ENCODE assay signal across 16 mouse cellular contexts in genomic region chr14:15660886-15661285, GRCm38 (mm10).
"Had no signal": no experiment of that assay in that cellular context is flagged by ENCODE, and none has a peak within 500 bp of the region (broad histone marks: within the 10 kb centered on the region; RNA-seq: fewer than 3 reads in every experiment).

No protein-coding gene starts in this region.

- H3K4me1 ChIP-seq: limb, embryonic 10.5 days; liver, embryonic 15.5 days; midbrain, embryonic 10.5 days; midbrain, embryonic 15.5 days; neural tube, embryonic 12.5 days; stomach, embryonic 15.5 days had no signal

- H3K9ac ChIP-seq: liver, embryonic 15.5 days; lung, embryonic 14.5 days; midbrain, embryonic 15.5 days; neural tube, embryonic 12.5 days; stomach, embryonic 15.5 days had no signal

- H3K27me3 ChIP-seq: liver, embryonic 15.5 days; midbrain, embryonic 15.5 days; neural tube, embryonic 12.5 days; stomach, embryonic 15.5 days had no signal

- H3K4me3 ChIP-seq: left cerebral cortex, adult 2 months; limb, embryonic 10.5 days; liver, embryonic 15.5 days; midbrain, embryonic 10.5 days; midbrain, embryonic 15.5 days; neural tube, embryonic 12.5 days; stomach, embryonic 15.5 days had no signal

- H3K9me3 ChIP-seq: limb, embryonic 10.5 days; liver, embryonic 15.5 days; midbrain, embryonic 10.5 days; midbrain, embryonic 15.5 days; neural tube, embryonic 12.5 days; stomach, embryonic 15.5 days had no signal

- H3K27ac ChIP-seq: kidney, postnatal 0 days; left cerebral cortex, adult 2 months; limb, embryonic 10.5 days; liver, embryonic 15.5 days; midbrain, embryonic 10.5 days; midbrain, embryonic 15.5 days; neural tube, embryonic 12.5 days; stomach, embryonic 15.5 days had no signal

- ATAC-seq: midbrain, embryonic 15.5 days had no signal

- H3K36me3 ChIP-seq: limb, embryonic 10.5 days; liver, embryonic 15.5 days; midbrain, embryonic 10.5 days; midbrain, embryonic 15.5 days; neural tube, embryonic 12.5 days; stomach, embryonic 15.5 days had no signal

- H3K4me2 ChIP-seq: liver, embryonic 11.5 days; liver, embryonic 15.5 days; lung, embryonic 14.5 days; midbrain, embryonic 15.5 days; neural tube, embryonic 12.5 days; stomach, embryonic 15.5 days had no signal

- DNase-seq: kidney, postnatal 36 days; lung, embryonic 14.5 days; lung, postnatal 10 days; lung, postnatal 4 days; right cerebral cortex, postnatal 4 days; thymus, adult 2 months; thymus, postnatal 25 days had no signal
